Mouse (Mus musculus): Measurements from ENCODE around the gene F2rl2. TPM values are rescaled to one million over a fixed set of nuclear protein-coding genes. Genes with fewer than 3 reads are reported as not detected.

Gene F2rl2
- polyA plus RNA-seq, 1 experiment: not detected

- Histone ChIP-seq H3K4me1 (ENCODE audit: control insufficient read depth, insufficient read depth, low read length) (no peaks in the 10 kb centered on the region; the same call in 1 of the 2 replicates), H3K4me3 (ENCODE audit: insufficient read depth, low read depth, low read length) (no peak overlapping the region), H3K27ac (ENCODE audit: insufficient read depth, low read depth, low read length) (no peak overlapping the region)
- WGBS: 79% methylated on average over 4 of the region's 4 CpGs
- TF ChIP-seq POLR2A (IDR thresholded peaks at IDR 0.05; ENCODE audit: insufficient read depth, low read depth, low read length) (no peak), CTCF (IDR thresholded peaks at IDR 0.05; ENCODE audit: insufficient read depth, low read depth, low read length) (no peak)
These were observed 18.7 kb downstream of the F2rl2 start for GRCm38 (mm10) chr13:95715356-95715755.

- no peak for TF ChIP-seq CTCF (IDR thresholded peaks at IDR 0.05; ENCODE audit: insufficient read depth, low read depth, low read length)
- TF ChIP-seq POLR2A (IDR thresholded peaks at IDR 0.05; ENCODE audit: insufficient read depth, low read depth, low read length): no peak
- Histone ChIP-seq H3K4me3 (ENCODE audit: insufficient read depth, low read depth, low read length) (no peak overlapping the region; the same call in 1 of the 2 replicates), H3K27ac (ENCODE audit: insufficient read depth, low read depth, low read length) (no peak overlapping the region), H3K4me1 (ENCODE audit: control insufficient read depth, insufficient read depth, low read length) (no peaks in the 10 kb centered on the region; the same call in 1 of the 2 replicates)
- 52% methylated on average over 14 of the region's 14 CpGs for WGBS
These were observed 22.9 kb downstream of the F2rl2 start for GRCm38 (mm10) chr13:95719320-95720232.

GRCm38 (mm10) chr13:95730491-95730890 is 33.8 kb downstream of the F2rl2 start:
- Histone ChIP-seq H3K4me3 (ENCODE audit: insufficient read depth, low read depth, low read length) (no peak overlapping the region), H3K4me1 (ENCODE audit: control insufficient read depth, insufficient read depth, low read length) (no peaks in the 10 kb centered on the region), H3K27ac (ENCODE audit: insufficient read depth, low read depth, low read length) (no peak overlapping the region)
- no peak for TF ChIP-seq CTCF (IDR thresholded peaks at IDR 0.05; ENCODE audit: insufficient read depth, low read depth, low read length)
- no peak for TF ChIP-seq POLR2A (IDR thresholded peaks at IDR 0.05; ENCODE audit: insufficient read depth, low read depth, low read length)
- 89% methylated on average over 4 of the region's 4 CpGs for WGBS

GRCm38 (mm10) chr13:95739651-95740050 is 43.0 kb downstream of the F2rl2 start:
- 62% methylated on average over 5 of the region's 5 CpGs for WGBS
- H3K4me1 ChIP-seq (ENCODE audit: control insufficient read depth, insufficient read depth, low read length): no peaks in the 10 kb centered on the region
- TF ChIP-seq POLR2A (IDR thresholded peaks at IDR 0.05; ENCODE audit: insufficient read depth, low read depth, low read length) (no peak), CTCF (IDR thresholded peaks at IDR 0.05; ENCODE audit: insufficient read depth, low read depth, low read length) (no peak)
- no peak overlapping the region for H3K4me3 ChIP-seq (ENCODE audit: insufficient read depth, low read depth, low read length)
- no peak overlapping the region for H3K27ac ChIP-seq (ENCODE audit: insufficient read depth, low read depth, low read length)

GRCm38 (mm10) chr13:95741813-95742689 is 45.4 kb downstream of the F2rl2 start:
- Histone ChIP-seq H3K27ac (ENCODE audit: insufficient read depth, low read depth, low read length) (no peak overlapping the region), H3K4me1 (ENCODE audit: control insufficient read depth, insufficient read depth, low read length) (no peaks in the 10 kb centered on the region), H3K4me3 (ENCODE audit: insufficient read depth, low read depth, low read length) (no peak overlapping the region)
- WGBS: 96% methylated on average over 11 of the region's 11 CpGs
- TF ChIP-seq POLR2A (IDR thresholded peaks at IDR 0.05; ENCODE audit: insufficient read depth, low read depth, low read length) (no peak), CTCF (IDR thresholded peaks at IDR 0.05; ENCODE audit: insufficient read depth, low read depth, low read length) (no peak)

- 93% methylated on average over 9 of the region's 9 CpGs for WGBS
- H3K27ac ChIP-seq (ENCODE audit: insufficient read depth, low read depth, low read length): no peak overlapping the region
- H3K4me3 ChIP-seq (ENCODE audit: insufficient read depth, low read depth, low read length): no peak overlapping the region
- no peaks in the 10 kb centered on the region for H3K4me1 ChIP-seq (ENCODE audit: control insufficient read depth, insufficient read depth, low read length)
- TF ChIP-seq CTCF (IDR thresholded peaks at IDR 0.05; ENCODE audit: insufficient read depth, low read depth, low read length): no peak
- TF ChIP-seq POLR2A (IDR thresholded peaks at IDR 0.05; ENCODE audit: insufficient read depth, low read depth, low read length): no peak
These were observed 46.3 kb downstream of the F2rl2 start for GRCm38 (mm10) chr13:95742881-95743466.

GRCm38 (mm10) chr13:95745451-95745850 is 48.8 kb downstream of the F2rl2 start:
- TF ChIP-seq POLR2A (IDR thresholded peaks at IDR 0.05; ENCODE audit: insufficient read depth, low read depth, low read length) (no peak), CTCF (IDR thresholded peaks at IDR 0.05; ENCODE audit: insufficient read depth, low read depth, low read length) (no peak)

GRCm38 (mm10) chr13:95746509-95746908 is 49.9 kb downstream of the F2rl2 start:
- H3K4me3 ChIP-seq (ENCODE audit: insufficient read depth, low read depth, low read length): no peak overlapping the region
- no peaks in the 10 kb centered on the region for H3K4me1 ChIP-seq (ENCODE audit: control insufficient read depth, insufficient read depth, low read length)
- WGBS: 17% methylated on average over 6 of the region's 6 CpGs
- H3K27ac ChIP-seq (ENCODE audit: insufficient read depth, low read depth, low read length): no peak overlapping the region
- TF ChIP-seq CTCF (IDR thresholded peaks at IDR 0.05; ENCODE audit: insufficient read depth, low read depth, low read length): peak; percentile 54; the same call in 1 of the 2 replicates
- no peak for TF ChIP-seq POLR2A (IDR thresholded peaks at IDR 0.05; ENCODE audit: insufficient read depth, low read depth, low read length)

More at GRCm38 (mm10) chr13:95745451-95745850, 48.8 kb downstream of the F2rl2 start:
- Histone ChIP-seq H3K27ac (ENCODE audit: insufficient read depth, low read depth, low read length) (no peak overlapping the region), H3K4me3 (ENCODE audit: insufficient read depth, low read depth, low read length) (no peak overlapping the region), H3K4me1 (ENCODE audit: control insufficient read depth, insufficient read depth, low read length) (no peaks in the 10 kb centered on the region)
- WGBS: 95% methylated on average over 4 of the region's 4 CpGs

Data from olfactory bulb, adult 2 months (tissue).